Mouse (Mus musculus): ENCODE data around the gene Apoc2.

Apoc2 gene

GRCm38 (mm10) chr7:19677872-19678271 lies at the start of gene Apoc2:
Gene Apoc2 (minus strand): TSS chr7:19677941.
- no peak for DNase-seq (ENCODE audit: low spot score)

GRCm38 (mm10) chr7:19726541-19726940 lies 48.8 kb upstream of the Apoc2 start:
- no peak for DNase-seq (ENCODE audit: low spot score)

DNA sequence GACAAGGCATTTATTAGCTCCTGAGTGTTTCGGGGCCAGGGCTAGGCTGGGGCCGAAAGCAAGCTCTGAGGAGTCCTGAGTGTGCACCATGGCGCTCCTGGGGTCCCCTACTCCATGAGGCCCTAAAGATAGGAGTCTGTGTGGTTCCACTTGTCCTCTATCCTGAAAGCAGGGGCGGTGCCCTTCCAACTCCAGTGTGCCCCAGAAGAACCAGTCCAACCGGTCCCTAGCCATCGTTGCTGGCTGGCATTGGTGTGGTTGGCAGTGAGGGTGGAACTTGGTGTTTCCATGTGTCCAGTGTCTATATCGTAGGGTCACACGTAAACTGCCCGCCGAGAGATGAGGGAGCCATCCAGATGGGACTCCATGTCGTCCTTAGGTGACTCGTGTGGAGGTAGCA lies 46.4 kb upstream of the Apoc2 start:
- no peak for DNase-seq (ENCODE audit: low spot score)

DNA sequence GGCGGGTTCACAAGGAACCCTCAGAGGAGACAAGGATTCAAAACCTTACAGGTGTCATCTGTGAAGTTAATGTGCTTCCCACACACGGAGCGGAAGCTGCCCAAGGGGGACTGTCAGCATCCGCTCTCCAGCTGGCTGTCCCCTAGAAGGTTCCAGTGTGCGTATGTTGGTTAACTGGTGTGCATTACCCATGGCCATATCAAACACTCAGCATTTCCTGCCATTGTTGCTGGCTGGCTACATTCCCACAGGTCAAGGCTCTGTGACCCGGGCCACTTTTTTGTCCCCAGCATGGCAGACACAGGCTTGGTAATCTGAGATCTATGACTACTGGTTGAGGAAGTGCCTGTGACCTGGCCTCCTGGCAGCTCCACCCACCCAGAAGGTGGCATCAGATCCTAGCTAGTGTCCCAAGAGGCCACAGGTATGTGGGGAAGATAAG lies 45.0 kb upstream of the Apoc2 start:
- DNase-seq (ENCODE audit: low spot score): no peak

DNA sequence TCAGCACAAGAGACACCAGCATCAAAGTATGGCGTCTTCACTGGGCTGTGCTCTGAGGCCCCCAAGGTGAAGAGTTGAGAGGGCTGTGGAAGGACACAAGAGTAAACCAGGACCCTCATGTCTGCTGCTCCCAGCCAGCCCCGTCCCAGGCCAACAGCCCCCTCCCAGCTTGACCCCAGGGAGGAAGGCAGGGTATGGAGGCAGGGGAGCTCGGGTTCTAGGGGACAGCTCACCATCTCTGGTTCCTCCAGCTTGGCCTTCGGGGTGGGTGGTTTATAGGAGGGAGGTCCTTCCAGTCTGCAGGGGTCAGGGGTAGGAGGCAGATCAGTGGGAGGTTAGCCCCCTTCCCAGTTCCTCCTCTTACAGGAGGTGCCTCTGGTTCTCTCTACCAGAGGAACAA lies 41.5 kb upstream of the Apoc2 start:
- no peak for DNase-seq (ENCODE audit: low spot score)

DNA sequence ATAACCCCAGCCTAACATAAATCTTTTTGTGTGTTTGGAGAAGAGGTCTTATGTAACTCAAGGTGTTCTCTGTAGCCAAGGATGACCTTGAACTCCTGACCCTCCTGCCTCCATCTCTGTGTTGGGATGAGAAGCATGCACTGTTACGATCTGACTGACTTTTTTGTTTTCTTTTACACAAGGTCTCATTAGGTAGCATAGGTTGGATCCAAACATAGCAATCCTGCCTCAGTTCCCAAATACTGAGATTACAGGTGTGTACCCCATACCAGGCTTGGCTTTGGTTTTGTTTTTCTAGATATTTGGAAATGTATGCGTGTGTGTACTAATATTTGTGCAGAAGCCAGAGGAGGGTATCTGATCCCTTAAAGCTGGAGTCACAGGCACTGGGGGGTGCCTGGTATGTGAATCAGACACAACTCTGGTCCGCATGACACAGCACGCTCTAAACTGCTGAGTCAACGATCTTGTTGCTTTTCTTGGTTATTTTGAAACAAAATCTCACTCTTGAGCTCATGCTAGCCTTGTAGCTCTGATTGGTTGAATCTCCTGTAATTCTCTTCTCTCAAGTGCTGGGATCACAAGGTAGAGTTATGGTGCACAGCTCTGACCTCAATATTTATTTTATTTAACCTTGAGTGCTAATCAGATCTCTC lies 40.7 kb upstream of the Apoc2 start:
- no peak for DNase-seq (ENCODE audit: low spot score)

DNA sequence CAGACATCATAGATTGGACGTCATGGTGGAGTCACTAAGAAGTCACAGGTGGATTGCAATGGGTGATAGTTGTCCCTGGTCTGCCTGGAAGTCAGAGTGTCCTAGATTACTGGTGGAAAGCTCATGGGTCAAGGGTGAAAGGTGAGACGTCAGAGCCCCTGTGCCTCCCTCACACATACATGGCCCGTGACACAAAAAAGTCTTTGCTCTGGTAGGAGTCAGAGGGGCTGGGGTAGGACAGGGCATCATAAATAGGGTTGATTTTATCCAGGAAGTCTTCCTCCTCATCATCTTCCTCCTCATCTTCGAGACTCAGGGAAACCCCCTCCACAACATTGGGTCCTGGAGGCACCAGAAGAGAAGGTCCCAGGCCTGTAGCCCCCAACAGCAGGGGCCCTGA lies 39.6 kb upstream of the Apoc2 start:
- no peak for DNase-seq (ENCODE audit: low spot score)

- DNase-seq (ENCODE audit: low spot score): no peak
These were observed 39.1 kb upstream of the Apoc2 start for GRCm38 (mm10) chr7:19716822-19717221.

DNA sequence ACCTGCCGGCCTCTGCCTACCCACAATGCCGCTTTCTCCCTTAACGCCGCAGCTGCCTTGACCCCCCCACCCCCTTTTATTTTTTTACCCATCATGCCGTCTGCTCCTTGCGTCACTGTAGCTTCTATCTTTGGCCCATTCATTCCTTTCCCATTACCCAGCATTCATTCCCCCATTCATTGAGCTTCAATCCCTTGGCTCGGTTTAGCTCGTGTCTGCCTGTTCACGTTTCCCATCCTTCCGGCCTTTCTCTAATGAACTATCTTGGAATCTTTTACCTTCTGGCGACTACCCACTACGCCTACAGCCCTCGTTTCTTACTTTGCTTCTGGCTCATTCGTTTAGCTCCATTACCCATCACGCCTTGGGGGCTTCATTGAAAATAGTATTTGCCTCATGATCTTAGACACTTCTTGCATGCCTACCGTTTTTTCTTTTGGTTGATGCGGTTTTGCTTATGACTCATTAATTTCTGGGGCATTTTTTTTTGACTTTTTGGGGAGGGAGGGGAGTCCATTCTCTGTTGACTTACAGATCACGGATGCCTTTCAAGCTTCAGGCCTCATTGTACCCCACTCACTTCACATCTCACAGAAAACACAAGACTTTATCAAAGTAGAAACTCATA lies 38.4 kb upstream of the Apoc2 start:
- DNase-seq (ENCODE audit: low spot score): no peak

DNA sequence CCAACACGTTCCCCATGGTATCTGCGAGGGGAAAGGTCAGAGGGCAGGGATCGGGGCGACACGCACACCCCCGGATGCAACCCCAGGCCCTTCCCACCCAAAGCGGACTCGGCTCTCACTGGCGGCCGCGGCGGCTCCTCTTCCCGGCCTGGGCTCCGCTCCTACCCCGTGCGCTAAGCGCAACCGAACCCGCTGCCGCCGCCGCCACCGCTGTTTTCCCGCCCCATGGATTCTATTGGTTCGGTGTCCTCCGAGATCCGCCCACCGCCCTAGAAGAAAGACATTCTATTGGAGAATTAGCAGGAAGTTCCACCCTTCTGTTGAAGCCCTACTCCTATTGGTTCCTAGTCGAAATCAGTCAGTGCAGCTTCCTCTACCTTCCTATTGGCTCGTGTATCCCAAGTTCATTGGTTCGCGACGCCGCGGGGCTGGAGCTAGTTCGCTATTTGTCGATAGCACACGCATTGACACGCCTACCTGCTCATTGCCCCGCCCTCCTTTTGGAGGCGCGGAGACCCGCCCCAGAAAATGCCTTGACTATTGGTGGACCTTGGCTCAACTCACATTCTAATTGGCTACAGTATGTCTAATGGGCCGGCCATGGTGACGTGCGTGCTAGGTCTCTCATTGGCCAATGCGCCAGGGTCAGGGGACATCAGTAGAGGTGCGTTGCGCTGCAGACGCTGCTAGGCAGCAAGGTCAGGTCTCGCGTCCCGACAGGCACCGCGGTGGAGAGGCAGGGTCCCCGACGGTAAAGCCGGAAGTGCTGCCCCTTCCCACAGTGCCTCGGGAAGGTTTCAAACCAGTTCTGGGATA lies 37.7 kb upstream of the Apoc2 start, which contains the start of gene Tomm40:
Gene Tomm40, minus strand, starts transcription at position 200 of the 816 bp plus-strand sequence.
- DNase-seq (ENCODE audit: low spot score): peak; percentile 88

DNA sequence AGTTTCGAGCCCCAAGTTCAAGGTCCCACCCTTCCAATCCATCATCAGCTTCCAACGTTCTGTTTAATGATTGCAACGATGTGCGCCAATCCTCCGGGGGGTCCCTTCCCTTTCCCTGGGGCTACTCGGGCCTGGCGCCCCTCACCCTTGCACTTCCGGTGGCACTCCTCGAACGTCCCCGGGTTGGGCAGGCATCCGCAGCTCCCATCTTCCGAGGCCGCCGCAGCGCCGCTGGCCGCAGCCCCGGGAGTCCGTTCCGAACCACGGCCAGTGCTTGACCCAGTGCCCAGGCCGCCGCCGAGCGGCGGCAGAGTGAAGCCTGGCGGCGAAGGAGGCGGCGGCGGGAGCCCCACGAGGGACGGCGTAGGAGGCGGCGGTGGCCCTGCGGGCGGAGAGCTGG lies 37.1 kb upstream of the Apoc2 start:
- DNase-seq (ENCODE audit: low spot score): no peak

DNA sequence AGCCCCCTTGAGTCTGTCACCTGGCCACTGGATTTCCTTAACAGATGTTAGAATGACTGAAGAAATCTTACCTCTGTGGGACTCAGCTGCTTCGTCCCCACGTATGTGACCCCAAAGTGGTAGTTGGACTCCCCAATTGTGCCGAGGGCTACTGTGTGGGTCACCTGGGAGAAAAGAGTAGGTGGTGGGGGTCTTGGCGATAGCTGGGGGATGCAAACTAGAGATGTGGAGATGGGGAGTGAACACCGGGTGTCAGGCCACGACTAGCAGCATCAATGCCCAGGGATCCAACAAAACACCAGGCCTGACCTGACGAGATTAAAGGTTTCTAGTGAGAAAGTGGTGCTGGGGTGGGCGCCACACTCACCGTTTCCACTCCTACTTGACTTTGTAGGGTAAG lies 35.9 kb upstream of the Apoc2 start:
- DNase-seq (ENCODE audit: low spot score): no peak

- no peak for DNase-seq (ENCODE audit: low spot score)
These were observed 35.5 kb upstream of the Apoc2 start for GRCm38 (mm10) chr7:19713196-19713595.

- no peak for DNase-seq (ENCODE audit: low spot score)
These were observed 34.7 kb upstream of the Apoc2 start for GRCm38 (mm10) chr7:19712414-19712813.

DNA sequence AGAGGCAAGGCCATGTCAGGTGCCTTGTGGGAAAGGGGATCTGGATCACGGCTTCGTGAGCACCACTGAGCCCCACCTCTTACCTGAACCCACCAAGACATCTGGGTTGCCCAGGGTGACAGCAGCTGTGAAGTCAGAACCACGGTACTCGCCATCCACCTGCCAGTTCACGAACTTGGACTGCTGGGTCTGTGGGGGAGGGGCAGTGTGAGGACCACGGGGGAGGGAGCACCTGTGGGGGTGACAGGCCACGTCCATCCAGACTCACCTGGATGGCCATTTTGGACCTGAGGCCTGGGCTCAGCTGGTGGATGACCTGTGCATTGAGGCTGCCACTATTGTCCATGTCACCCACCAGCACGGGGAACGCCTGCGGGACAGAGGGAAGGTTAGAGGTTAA lies 32.9 kb upstream of the Apoc2 start:
- DNase-seq (ENCODE audit: low spot score): no peak

DNA sequence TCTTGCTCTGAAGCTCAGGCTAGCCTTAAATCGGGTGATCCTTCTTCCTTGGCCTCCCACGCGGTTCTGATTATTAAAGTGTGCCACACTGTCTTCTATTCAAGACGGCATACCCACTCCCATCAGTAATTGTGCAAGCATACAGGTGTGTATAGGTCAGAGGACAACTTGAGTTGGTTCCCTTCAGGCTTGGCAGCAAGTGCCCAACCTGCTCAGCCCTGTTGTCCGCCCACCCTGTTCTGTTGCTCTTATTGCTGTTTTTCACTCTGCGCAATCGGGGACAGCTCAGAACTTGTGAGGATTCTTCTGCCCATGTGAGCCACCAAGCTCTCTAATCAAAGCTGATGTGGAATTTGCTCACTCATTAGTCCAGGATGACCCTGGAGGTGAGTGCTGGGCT lies 27.5 kb upstream of the Apoc2 start:
- DNase-seq (ENCODE audit: low spot score): no peak

GRCm38 (mm10) chr7:19704475-19704874 lies 26.7 kb upstream of the Apoc2 start:
- no peak for DNase-seq (ENCODE audit: low spot score)

DNA sequence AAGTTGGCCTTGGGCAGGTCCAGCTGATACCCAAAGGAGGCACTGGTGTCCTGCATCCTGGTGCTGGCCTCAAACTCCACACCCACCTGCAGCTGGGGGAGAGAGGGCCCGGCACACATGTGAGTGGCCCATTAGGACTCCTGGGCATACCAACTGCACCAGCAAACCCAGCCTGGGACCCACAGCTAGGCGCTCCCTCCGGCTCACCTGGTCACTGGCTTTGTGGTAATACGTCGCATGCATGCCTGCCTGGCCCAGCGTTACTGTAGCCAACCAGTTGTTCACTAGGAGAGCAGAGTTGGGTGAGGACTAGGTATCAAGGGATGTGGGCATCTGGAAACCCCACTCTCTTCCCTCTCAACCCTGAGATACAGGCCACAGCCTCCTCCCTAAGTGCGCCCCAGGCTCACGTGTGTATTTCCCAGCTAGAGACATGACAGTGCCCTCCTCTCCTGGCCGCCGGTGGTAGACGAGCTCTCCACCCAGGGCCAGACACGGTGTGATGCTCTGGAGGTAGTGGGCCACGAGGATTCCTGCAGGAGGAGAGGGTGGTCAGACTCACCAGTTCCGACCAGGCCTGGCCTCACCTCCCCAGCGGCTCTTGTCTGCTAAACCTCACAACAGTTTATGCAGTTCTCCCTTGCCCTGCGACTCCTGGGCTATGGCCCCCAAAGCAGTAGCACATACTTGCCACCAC lies 25.3 kb upstream of the Apoc2 start:
- DNase-seq (ENCODE audit: low spot score): no peak

DNA sequence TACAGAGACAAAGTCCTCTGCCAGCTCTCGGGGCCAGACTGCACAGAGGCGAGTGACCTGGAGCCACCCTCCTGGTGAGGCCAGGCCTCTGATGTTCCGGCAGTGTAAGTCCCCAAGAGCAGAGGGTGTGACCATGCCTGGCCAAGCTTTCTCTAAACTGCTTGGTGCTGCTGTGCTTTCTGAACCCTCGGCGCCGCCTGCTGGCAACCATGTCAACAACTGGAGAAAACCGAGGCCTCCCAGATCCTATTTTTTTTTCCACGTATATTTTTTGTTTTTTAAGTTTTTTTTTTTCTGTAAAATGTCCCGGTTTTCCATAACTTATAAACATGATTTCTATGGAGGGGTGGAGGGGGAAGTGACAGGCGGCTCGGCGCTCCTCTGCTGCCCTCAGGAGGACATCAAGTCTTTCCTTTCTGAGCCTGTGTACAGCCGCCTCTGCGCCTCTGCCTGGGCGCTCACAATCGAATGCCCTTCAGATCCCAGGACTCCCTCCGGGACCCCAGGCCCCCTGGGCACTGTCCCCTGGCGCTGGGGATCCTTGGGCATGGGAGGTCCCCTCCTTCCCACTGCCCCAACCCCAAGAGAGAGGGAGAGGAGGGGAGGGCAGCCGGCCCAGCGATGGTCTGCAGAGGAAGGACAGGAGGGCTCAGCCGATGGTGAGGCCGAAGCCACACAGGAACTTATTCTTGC lies 23.5 kb upstream of the Apoc2 start:
- DNase-seq (ENCODE audit: low spot score): no peak

- DNase-seq (ENCODE audit: low spot score): no peak
These were observed 22.7 kb upstream of the Apoc2 start for GRCm38 (mm10) chr7:19700299-19701068.

DNA sequence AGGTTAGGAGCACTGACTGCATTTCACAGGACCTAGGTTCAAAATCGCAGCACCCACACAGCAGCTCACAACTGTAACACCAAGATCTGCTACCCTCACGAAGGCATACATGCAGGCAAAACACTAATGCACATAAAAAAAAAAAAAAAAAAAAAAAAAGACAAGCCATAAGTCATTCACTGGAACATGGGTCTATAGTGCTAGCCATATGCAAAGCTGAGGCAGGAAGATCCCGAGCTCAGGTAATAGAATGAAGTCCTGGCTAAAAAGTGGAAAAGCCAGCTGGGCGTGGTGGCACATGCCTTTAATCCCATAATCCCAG lies 22.0 kb upstream of the Apoc2 start:
- DNase-seq (ENCODE audit: low spot score): no peak

Measured in urinary bladder, postnatal 10 days (tissue).